Mouse (Mus musculus) heart, embryonic 14.5 days (tissue): ENCODE measurements around the gene Arid2. TPM values are rescaled to one million over a fixed set of nuclear protein-coding genes. Genes with fewer than 3 reads are reported as not detected.

ENCODE experiments used
- ATAC-seq: fragments of 200-750 bp; cut with Nextera tagmentation; 2 replicates; pipeline ENCODE4 v1.8.0; 2017; ENCODE audit warnings: low read depth, moderate TSS enrichment; ENCODE audit not compliant: insufficient number of reproducible peaks, insufficient read depth, low FRiP score
- H3K27ac ChIP-seq, 2 experiments: fragments of 200-500 bp in 1 of 2; fragments of 300-500 bp in 1 of 2; sonication (generic) in 1 of 2; replicated peaks in 1 of 2; 2 replicates each; pipeline ENCODE4 v1.5.1; 2012 to 2014; ENCODE audit warnings: low read depth in 2 of 2, low read length in 2 of 2, control low read depth in 1 of 2, mild to moderate bottlenecking in 1 of 2, mixed read lengths in 1 of 2; ENCODE audit not compliant: control insufficient read depth in 1 of 2, insufficient read depth in 1 of 2
- H3K27me3 ChIP-seq: fragments of 300-500 bp; sonication (generic); 2 replicates; pipeline ENCODE4 v1.6.1; 2014; ENCODE audit warnings: mild to moderate bottlenecking, low read length, control low read depth; ENCODE audit not compliant: control insufficient read depth, insufficient read depth
- H3K36me3 ChIP-seq: fragments of 300-500 bp; sonication (generic); 2 replicates; pipeline ENCODE4 v1.6.1; 2014; ENCODE audit warnings: mild to moderate bottlenecking, control low read depth, low read length, mixed read lengths; ENCODE audit not compliant: control insufficient read depth, insufficient read depth
- H3K4me1 ChIP-seq, 2 experiments: fragments of 200-500 bp in 1 of 2; fragments of 300-500 bp in 1 of 2; sonication (generic) in 1 of 2; 2 replicates each; pipeline ENCODE4 v1.6.1; 2012 to 2014; ENCODE audit warnings: low read length in 2 of 2, control low read depth in 1 of 2, mixed read lengths in 1 of 2; ENCODE audit not compliant: control insufficient read depth in 2 of 2, insufficient read depth in 2 of 2
- H3K4me2 ChIP-seq: fragments of 300-500 bp; sonication (generic); 2 replicates; pipeline ENCODE4 v1.6.1; 2014; ENCODE audit warnings: mild to moderate bottlenecking, low read length
- H3K4me3 ChIP-seq, 2 experiments: fragments of 200-500 bp in 1 of 2; fragments of 300-500 bp in 1 of 2; sonication (generic) in 1 of 2; 2 replicates each; pipeline ENCODE4 v1.5.1; 2012 to 2014; ENCODE audit warnings: low read length in 2 of 2, mild to moderate bottlenecking in 2 of 2, control low read depth in 1 of 2, low read depth in 1 of 2, moderate library complexity in 1 of 2; ENCODE audit not compliant: control insufficient read depth in 1 of 2, insufficient read depth in 1 of 2
- H3K9ac ChIP-seq: fragments of 300-500 bp; sonication (generic); 2 replicates; pipeline ENCODE4 v1.6.1; 2014; ENCODE audit warnings: mild to moderate bottlenecking, low read length
- H3K9me3 ChIP-seq: fragments of 300-500 bp; sonication (generic); 2 replicates; pipeline ENCODE4 v1.6.1; 2016; ENCODE audit warnings: low read length, control low read depth; ENCODE audit not compliant: control insufficient read depth
- WGBS: fragments of 180-500 bp; shearing (Covaris S2); extraction: QIAGEN DNeasy Blood & Tissue Kit; methylation state at CpG from one replicate; pipeline ENCODE4 v1.1.7; 2014; 5-methylcytosine and 5-hydroxymethylcytosine counted together
- polyA plus RNA-seq: library from polyadenylated mRNA; unstranded; fragments of >200 nt; fragmentation: Nextera tagmentation; extraction: Ambion mirVana; gene quantifications from 2 replicates; pipeline ENCODE4 v1.2.1, GENCODE M21; 2014

Arid2 gene
- polyA plus RNA-seq, 1 experiment from 2014 or later, result 19.4 TPM

- H3K9ac ChIP-seq, result peak overlapping the region; percentile 100
- peak overlapping the region; percentile 79 to 95 for H3K4me3 ChIP-seq
- peak; percentile 75 for ATAC-seq
- H3K27ac ChIP-seq, result peak overlapping the region; percentile 100
- peaks cover 4 to 37% of the 10 kb centered on the region in 2 experiments for H3K4me1 ChIP-seq
- WGBS, result under 1% methylated on average over 70 of the region's 72 CpGs
- H3K4me2 ChIP-seq, result peak overlapping the region; percentile 86
- no peaks in the 10 kb centered on the region for H3K27me3 ChIP-seq
- H3K9me3 ChIP-seq, result no peaks in the 10 kb centered on the region
- H3K36me3 ChIP-seq, result peaks cover 3% of the 10 kb centered on the region; the same call in 1 of the 2 replicates
Measured at GRCm38 (mm10) chr15:96286015-96286934, 1.0 kb upstream of the Arid2 start.

DNA sequence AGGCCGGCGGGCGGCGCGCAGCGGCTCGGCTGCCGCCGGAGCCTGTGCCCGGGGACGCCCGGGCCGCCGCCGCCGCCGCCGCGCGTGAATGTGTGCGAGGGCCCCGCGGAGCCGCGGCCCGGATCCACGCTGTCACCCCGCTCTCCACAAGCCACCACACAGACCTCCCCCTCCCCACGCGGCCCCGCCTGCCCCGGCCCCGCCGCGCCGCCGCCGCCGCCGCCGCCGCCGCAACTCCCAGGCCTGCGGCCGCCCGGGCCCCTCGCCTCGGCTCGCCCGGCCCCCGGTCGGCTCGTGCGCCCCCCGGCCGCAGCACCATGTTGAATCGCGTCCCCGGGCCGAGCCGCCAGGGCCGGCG is 404 bp upstream of the Arid2 start:
- peak; percentile 40 for ATAC-seq
- Histone ChIP-seq H3K27ac (peak overlapping the region; percentile 100), H3K36me3 (peaks cover 10% of the 10 kb centered on the region; the same call in 1 of the 2 replicates), H3K4me2 (peak overlapping the region; percentile 86), H3K9ac (peak overlapping the region; percentile 100), H3K4me3 (peak overlapping the region; percentile 79 to 95), H3K27me3 (no peaks in the 10 kb centered on the region), H3K4me1 (peaks cover 2 to 31% of the 10 kb centered on the region in 2 experiments; a peak in 3 of 4 replicates), H3K9me3 (no peaks in the 10 kb centered on the region)
- 2% methylated on average over 16 of the region's 63 CpGs for WGBS

GRCm38 (mm10) chr15:96287976-96288835 is 888 bp downstream of the Arid2 start:
- peak overlapping the region; percentile 100 for H3K9ac ChIP-seq
- H3K27ac ChIP-seq, result peak overlapping the region; percentile 100
- H3K27me3 ChIP-seq, result no peaks in the 10 kb centered on the region
- peaks cover 2 to 25% of the 10 kb centered on the region in 2 experiments; a peak in 3 of 4 replicates for H3K4me1 ChIP-seq
- no peak for ATAC-seq
- no peaks in the 10 kb centered on the region for H3K9me3 ChIP-seq
- peak overlapping the region; percentile 79 to 95 for H3K4me3 ChIP-seq
- H3K36me3 ChIP-seq, result peaks cover 14% of the 10 kb centered on the region; the same call in 1 of the 2 replicates
- under 1% methylated on average over 70 of the region's 97 CpGs for WGBS
- H3K4me2 ChIP-seq, result peak overlapping the region; percentile 86

GRCm38 (mm10) chr15:96288836-96289390 is 1.6 kb downstream of the Arid2 start:
- peaks cover 2 to 23% of the 10 kb centered on the region in 2 experiments for H3K4me1 ChIP-seq
- no peaks in the 10 kb centered on the region for H3K27me3 ChIP-seq
- peak overlapping the region; percentile 92 to 100 for H3K27ac ChIP-seq
- H3K36me3 ChIP-seq, result peaks cover 15% of the 10 kb centered on the region; the same call in 1 of the 2 replicates
- H3K9ac ChIP-seq, result peak overlapping the region; percentile 100
- ATAC-seq, result no peak
- H3K4me3 ChIP-seq, result peak overlapping the region; percentile 79 to 95
- H3K4me2 ChIP-seq, result peak overlapping the region; percentile 86
- no peaks in the 10 kb centered on the region for H3K9me3 ChIP-seq
- WGBS, result 6% methylated on average over 9 of the region's 9 CpGs

GRCm38 (mm10) chr15:96290001-96290400 is 2.7 kb downstream of the Arid2 start:
- H3K9me3 ChIP-seq, result no peaks in the 10 kb centered on the region
- no peak for ATAC-seq
- H3K36me3 ChIP-seq, result peaks cover 26% of the 10 kb centered on the region
- H3K27me3 ChIP-seq, result no peaks in the 10 kb centered on the region
- H3K9ac ChIP-seq, result peak overlapping the region; percentile 46; the same call in 1 of the 2 replicates
- 47% methylated on average over 1 of the region's 1 CpGs for WGBS
- H3K27ac ChIP-seq, result no peak overlapping the region
- H3K4me1 ChIP-seq, result peaks cover 4 to 31% of the 10 kb centered on the region in 2 experiments
- H3K4me3 ChIP-seq, result peak overlapping the region in 1 of 2 experiments; percentile 11; a peak in 2 of 4 replicates
- H3K4me2 ChIP-seq, result peak overlapping the region; percentile 50

- ATAC-seq, result no peak
- 46% methylated on average over 3 of the region's 3 CpGs for WGBS
- peaks cover 10 to 45% of the 10 kb centered on the region in 2 experiments for H3K4me1 ChIP-seq
Measured at GRCm38 (mm10) chr15:96293444-96293843, 6.1 kb downstream of the Arid2 start.

GRCm38 (mm10) chr15:96297078-96297590 is 9.8 kb downstream of the Arid2 start:
- ATAC-seq, result no peak
- Histone ChIP-seq H3K4me2 (no peak overlapping the region), H3K4me3 (no peak overlapping the region), H3K4me1 (peaks cover 10 to 32% of the 10 kb centered on the region in 2 experiments), H3K9me3 (no peaks in the 10 kb centered on the region), H3K27me3 (no peaks in the 10 kb centered on the region), H3K27ac (no peak overlapping the region), H3K9ac (no peak overlapping the region; the same call in 1 of the 2 replicates), H3K36me3 (peaks cover 34% of the 10 kb centered on the region)
- WGBS, result 65% methylated on average over 9 of the region's 9 CpGs

More at GRCm38 (mm10) chr15:96293444-96293843, 6.1 kb downstream of the Arid2 start:
- no peaks in the 10 kb centered on the region for H3K27me3 ChIP-seq
- H3K9me3 ChIP-seq, result no peaks in the 10 kb centered on the region
- peaks cover 28% of the 10 kb centered on the region for H3K36me3 ChIP-seq
- no peak overlapping the region for H3K4me2 ChIP-seq
- H3K27ac ChIP-seq, result no peak overlapping the region
- no peak overlapping the region for H3K9ac ChIP-seq
- H3K4me3 ChIP-seq, result no peak overlapping the region
